Mouse (Mus musculus) thymus, postnatal 4 days (tissue): ENCODE results near the gene Ino80e.
A peak's percentile ranks its signal among the peaks of the same experiment; 100 is the strongest.

Experiments used
- DNase-seq: peaks from one replicate; pipeline ENCODE4 v3.0.0; 2021

The Ino80e gene

GRCm38 (mm10) chr7:126855641-126856040 lies 6.5 kb downstream of the Ino80e start:
- DNase-seq, result no peak

- no peak for DNase-seq
These were observed 8.7 kb downstream of the Ino80e start for GRCm38 (mm10) chr7:126853454-126853853.

GRCm38 (mm10) chr7:126851192-126851591 lies 11.0 kb downstream of the Ino80e start:
- DNase-seq, result no peak

- DNase-seq, result no peak
These were observed 12.0 kb downstream of the Ino80e start for GRCm38 (mm10) chr7:126850161-126850560.

- no peak for DNase-seq
These were observed 13.4 kb downstream of the Ino80e start for GRCm38 (mm10) chr7:126848794-126849193.

GRCm38 (mm10) chr7:126847421-126848398 lies 14.5 kb downstream of the Ino80e start:
- peak; percentile 41 for DNase-seq

- DNase-seq, result no peak
These were observed 15.1 kb downstream of the Ino80e start, which contains the start of gene Doc2a for GRCm38 (mm10) chr7:126847116-126847420. Gene Doc2a (plus strand): TSS chr7:126847416.

- no peak for DNase-seq
These were observed 16.7 kb downstream of the Ino80e start for GRCm38 (mm10) chr7:126845516-126845915.

- no peak for DNase-seq
These were observed 18.9 kb downstream of the Ino80e start for GRCm38 (mm10) chr7:126843276-126843675.

- no peak for DNase-seq
These were observed 28.9 kb downstream of the Ino80e start for GRCm38 (mm10) chr7:126833294-126833693.

GRCm38 (mm10) chr7:126832036-126832598 lies 30.1 kb downstream of the Ino80e start:
- peak; percentile 91 for DNase-seq

- DNase-seq, result no peak
These were observed 30.6 kb downstream of the Ino80e start, which contains the start of gene 4930451I11Rik for GRCm38 (mm10) chr7:126831539-126831938. Gene 4930451I11Rik (minus strand): TSS chr7:126831639.

- DNase-seq, result no peak
These were observed 36.2 kb downstream of the Ino80e start for GRCm38 (mm10) chr7:126825952-126826351.

GRCm38 (mm10) chr7:126825403-126825802 lies 36.8 kb downstream of the Ino80e start:
- DNase-seq, result peak; percentile 66

GRCm38 (mm10) chr7:126823940-126824339 lies 38.2 kb downstream of the Ino80e start:
- DNase-seq, result no peak

- no peak for DNase-seq
These were observed 38.9 kb downstream of the Ino80e start for GRCm38 (mm10) chr7:126823202-126823711.

- no peak for DNase-seq
These were observed 39.4 kb downstream of the Ino80e start for GRCm38 (mm10) chr7:126822741-126823140.

GRCm38 (mm10) chr7:126821835-126822511 lies 40.2 kb downstream of the Ino80e start:
- DNase-seq, result peak; percentile 87

- no peak for DNase-seq
These were observed 43.4 kb downstream of the Ino80e start for GRCm38 (mm10) chr7:126818818-126819217.

- DNase-seq, result no peak
These were observed 44.6 kb downstream of the Ino80e start for GRCm38 (mm10) chr7:126817595-126817994.

GRCm38 (mm10) chr7:126816494-126816893 lies 45.7 kb downstream of the Ino80e start:
- DNase-seq, result no peak

GRCm38 (mm10) chr7:126815726-126816222 lies 46.4 kb downstream of the Ino80e start:
- DNase-seq, result no peak

GRCm38 (mm10) chr7:126809723-126810369 lies 52.3 kb downstream of the Ino80e start:
- no peak for DNase-seq
